Mouse (Mus musculus) hindbrain, embryonic 12.5 days (tissue): ENCODE data around the gene Agrp. TPM values are rescaled to one million over a fixed set of nuclear protein-coding genes. Genes with fewer than 3 reads are reported as not detected.
A peak's percentile ranks its signal among the peaks of the same experiment; 100 is the strongest.

ENCODE experiments used
- ATAC-seq: fragments of 200-750 bp; cut with Nextera tagmentation; 2 replicates; pipeline ENCODE4 v1.8.0; 2017; ENCODE audit warnings: moderate TSS enrichment; ENCODE audit not compliant: low FRiP score
- H3K27ac ChIP-seq: fragments of 300-500 bp; sonication (generic); 2 replicates; pipeline ENCODE4 v1.5.1; 2016; ENCODE audit warnings: mild to moderate bottlenecking
- H3K27me3 ChIP-seq: fragments of 300-500 bp; sonication (generic); 2 replicates; pipeline ENCODE4 v1.6.1; 2016; ENCODE audit warnings: mild to moderate bottlenecking
- H3K36me3 ChIP-seq: fragments of 300-500 bp; sonication (generic); 2 replicates; pipeline ENCODE4 v1.6.1; 2016; ENCODE audit warnings: mild to moderate bottlenecking
- H3K4me1 ChIP-seq: fragments of 300-500 bp; sonication (generic); 2 replicates; pipeline ENCODE4 v1.6.1; 2016
- H3K4me2 ChIP-seq: fragments of 300-500 bp; sonication (generic); replicated peaks from 2 replicates; pipeline ENCODE4 v1.6.1; 2016; ENCODE audit warnings: mild to moderate bottlenecking
- H3K4me3 ChIP-seq: fragments of 300-500 bp; sonication (generic); 2 replicates; pipeline ENCODE4 v1.5.1; 2016; ENCODE audit warnings: mild to moderate bottlenecking
- H3K9ac ChIP-seq: fragments of 300-500 bp; sonication (generic); 2 replicates; pipeline ENCODE4 v1.6.1; 2016; ENCODE audit warnings: mild to moderate bottlenecking, moderate library complexity
- H3K9me3 ChIP-seq: fragments of 300-500 bp; sonication (generic); replicated peaks from 2 replicates; pipeline ENCODE4 v1.6.1; 2016; ENCODE audit warnings: mild to moderate bottlenecking
- WGBS: fragments of 180-500 bp; shearing (Covaris S2); methylation state at CpG from one replicate; pipeline ENCODE4 v1.1.7; 2016; 5-methylcytosine and 5-hydroxymethylcytosine counted together
- polyA plus RNA-seq: library from polyadenylated mRNA; unstranded; fragments of >200 nt; fragmentation: Nextera tagmentation; extraction: Ambion mirVana; gene quantifications from 2 replicates; pipeline ENCODE4 v1.2.1, GENCODE M21; 2016

Agrp gene
- polyA plus RNA-seq, 1 experiment from 2014 or later, result 1.3 TPM

DNA sequence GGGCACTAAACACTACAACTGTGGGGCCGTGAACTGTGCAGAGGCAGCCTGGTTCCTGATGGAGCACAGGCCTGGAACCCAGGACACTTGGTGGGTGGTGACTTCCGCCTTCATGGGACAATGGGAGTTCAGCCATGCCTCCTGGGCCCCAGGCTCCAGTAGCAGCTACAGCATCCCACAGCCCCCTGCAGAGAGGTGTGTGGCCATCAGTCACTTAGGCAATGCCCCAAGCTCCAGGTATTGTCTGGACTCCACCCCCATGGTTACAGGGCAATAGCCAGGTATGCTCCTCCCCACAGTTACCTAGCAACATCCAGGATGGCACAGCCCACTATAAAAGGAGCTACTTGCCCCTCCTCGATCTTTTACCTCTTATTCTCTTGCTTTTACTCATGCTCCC is 82.0 kb downstream of the Agrp start:
- no peak overlapping the region for H3K27ac ChIP-seq

GRCm38 (mm10) chr8:105554087-105554486 is 83.1 kb downstream of the Agrp start:
- peaks cover 5% of the 10 kb centered on the region; the same call in 1 of the 2 replicates for H3K36me3 ChIP-seq
- H3K4me1 ChIP-seq, result no peaks in the 10 kb centered on the region
- no peak overlapping the region for H3K9ac ChIP-seq
- 0 out of 2 replicates have a peak, but pooled peaks have one; percentile 48 for ATAC-seq
- no peak overlapping the region for H3K27ac ChIP-seq
- no peak overlapping the region for H3K4me3 ChIP-seq
- no peaks in the 10 kb centered on the region for H3K27me3 ChIP-seq
- no peaks in the 10 kb centered on the region for H3K9me3 ChIP-seq
- no peak overlapping the region for H3K4me2 ChIP-seq

More for the DNA sequence above, 82.0 kb downstream of the Agrp start:
- Histone ChIP-seq H3K4me1 (no peaks in the 10 kb centered on the region), H3K36me3 (peaks cover 9% of the 10 kb centered on the region; the same call in 1 of the 2 replicates), H3K4me3 (no peak overlapping the region), H3K27me3 (no peaks in the 10 kb centered on the region), H3K4me2 (no peak overlapping the region), H3K9me3 (no peaks in the 10 kb centered on the region), H3K9ac (no peak overlapping the region)
- WGBS, result 62% methylated on average over 3 of the region's 3 CpGs
- ATAC-seq, result no peak

GRCm38 (mm10) chr8:105552824-105553223 is 84.4 kb downstream of the Agrp start:
- no peak overlapping the region for H3K27ac ChIP-seq
- H3K9me3 ChIP-seq, result no peaks in the 10 kb centered on the region
- WGBS, result 81% methylated on average over 1 of the region's 1 CpGs
- no peak overlapping the region for H3K4me2 ChIP-seq
- no peaks in the 10 kb centered on the region for H3K36me3 ChIP-seq
- no peak overlapping the region for H3K9ac ChIP-seq
- H3K4me3 ChIP-seq, result no peak overlapping the region
- no peak for ATAC-seq
- no peaks in the 10 kb centered on the region for H3K4me1 ChIP-seq
- H3K27me3 ChIP-seq, result no peaks in the 10 kb centered on the region

DNA sequence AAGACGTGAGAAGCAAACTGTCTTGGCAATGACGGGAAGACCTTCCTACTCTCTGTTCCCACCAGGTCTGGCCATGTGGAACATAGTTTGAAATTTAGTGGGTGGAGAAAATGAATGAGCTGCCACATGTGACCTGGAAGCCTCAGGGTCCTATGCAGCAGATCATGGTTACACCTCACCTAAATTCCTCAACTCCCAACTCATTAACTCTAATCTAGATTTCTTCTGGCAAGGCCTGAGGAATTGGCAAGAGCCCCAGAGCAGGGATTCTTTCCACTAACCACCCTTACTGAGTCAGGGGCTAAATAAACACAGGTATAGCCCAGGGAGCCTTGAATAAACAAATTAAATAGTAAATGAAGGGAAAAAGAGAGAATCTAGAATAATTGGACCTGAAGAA is 85.2 kb downstream of the Agrp start:
- H3K4me2 ChIP-seq, result no peak overlapping the region
- ATAC-seq, result no peak
- no peaks in the 10 kb centered on the region for H3K9me3 ChIP-seq
- no peak overlapping the region for H3K27ac ChIP-seq
- H3K27me3 ChIP-seq, result no peaks in the 10 kb centered on the region
- H3K4me3 ChIP-seq, result no peak overlapping the region
- no peaks in the 10 kb centered on the region for H3K36me3 ChIP-seq
- H3K4me1 ChIP-seq, result no peaks in the 10 kb centered on the region
- no peak overlapping the region for H3K9ac ChIP-seq
- 91% methylated on average over 2 of the region's 2 CpGs for WGBS

- H3K9me3 ChIP-seq, result no peaks in the 10 kb centered on the region
- peaks cover 3% of the 10 kb centered on the region; the same call in 1 of the 2 replicates for H3K4me1 ChIP-seq
- ATAC-seq, result no peak
- H3K36me3 ChIP-seq, result no peaks in the 10 kb centered on the region
- no peak overlapping the region for H3K4me2 ChIP-seq
- 77% methylated on average over 2 of the region's 2 CpGs for WGBS
- no peak overlapping the region for H3K27ac ChIP-seq
- H3K4me3 ChIP-seq, result no peak overlapping the region
- no peak overlapping the region for H3K9ac ChIP-seq
- H3K27me3 ChIP-seq, result no peaks in the 10 kb centered on the region
Measured at GRCm38 (mm10) chr8:105550083-105550482, 87.1 kb downstream of the Agrp start.

GRCm38 (mm10) chr8:105549506-105549905 is 87.7 kb downstream of the Agrp start:
- H3K4me2 ChIP-seq, result no peak overlapping the region
- H3K4me1 ChIP-seq, result peaks cover 6% of the 10 kb centered on the region; the same call in 1 of the 2 replicates
- H3K27ac ChIP-seq, result no peak overlapping the region
- no peaks in the 10 kb centered on the region for H3K9me3 ChIP-seq
- no peak overlapping the region for H3K9ac ChIP-seq
- 91% methylated on average over 1 of the region's 1 CpGs for WGBS
- H3K36me3 ChIP-seq, result no peaks in the 10 kb centered on the region
- H3K4me3 ChIP-seq, result no peak overlapping the region
- no peak for ATAC-seq
- H3K27me3 ChIP-seq, result no peaks in the 10 kb centered on the region

DNA sequence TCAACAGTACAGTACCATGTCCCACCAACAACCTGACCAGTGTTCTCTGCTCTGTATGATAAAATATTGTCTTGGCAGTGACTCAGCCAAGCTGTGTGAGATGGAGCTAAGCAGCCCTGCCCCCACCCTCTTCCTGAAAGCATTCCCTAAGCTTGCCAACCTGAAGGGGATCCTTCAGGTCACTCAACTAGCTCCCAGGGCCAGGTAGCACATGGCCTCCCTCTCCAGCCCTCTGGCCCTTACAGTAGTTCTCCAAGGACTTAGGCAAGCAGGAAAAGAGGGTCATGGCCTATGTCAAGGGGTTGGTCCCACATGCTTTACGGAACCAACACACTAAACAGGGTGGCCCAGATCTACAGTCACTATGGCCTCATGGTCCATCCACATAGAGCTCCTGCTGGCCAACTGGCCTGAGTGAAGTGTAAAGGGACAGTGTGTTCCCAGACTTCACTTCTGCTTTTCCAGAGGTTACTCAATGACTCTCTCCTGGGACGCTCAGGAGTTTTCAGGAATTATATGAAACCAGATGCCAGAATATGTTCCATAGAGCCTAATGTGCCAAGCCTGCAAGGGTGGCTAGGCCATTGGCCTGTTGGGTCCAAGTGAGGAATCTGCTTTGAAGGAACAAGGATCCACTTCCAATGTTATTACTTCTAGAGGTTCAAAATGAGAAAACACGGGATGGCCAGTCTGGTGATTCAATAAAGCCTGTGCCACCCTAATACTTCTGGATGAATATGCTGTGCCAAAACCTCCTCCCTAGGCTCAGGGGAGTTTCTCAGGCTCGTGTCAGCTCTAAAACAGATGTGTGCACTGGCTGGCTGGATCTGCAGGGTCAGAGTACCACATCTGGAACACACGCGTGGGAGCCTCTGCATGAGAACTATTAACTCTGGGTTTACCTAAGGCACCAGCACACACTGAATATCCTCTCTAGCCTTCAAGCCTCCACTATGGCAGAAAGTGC is 90.5 kb downstream of the Agrp start:
- Histone ChIP-seq H3K27me3 (no peaks in the 10 kb centered on the region), H3K9me3 (no peaks in the 10 kb centered on the region), H3K4me2 (no peak overlapping the region), H3K4me1 (peaks cover 6% of the 10 kb centered on the region; the same call in 1 of the 2 replicates), H3K9ac (no peak overlapping the region), H3K36me3 (0 out of 2 replicates have a peak, but pooled peaks cover 5% of the 10 kb centered on the region), H3K27ac (no peak overlapping the region), H3K4me3 (no peak overlapping the region)
- WGBS, result 76% methylated on average over 6 of the region's 6 CpGs
- ATAC-seq, result no peak

DNA sequence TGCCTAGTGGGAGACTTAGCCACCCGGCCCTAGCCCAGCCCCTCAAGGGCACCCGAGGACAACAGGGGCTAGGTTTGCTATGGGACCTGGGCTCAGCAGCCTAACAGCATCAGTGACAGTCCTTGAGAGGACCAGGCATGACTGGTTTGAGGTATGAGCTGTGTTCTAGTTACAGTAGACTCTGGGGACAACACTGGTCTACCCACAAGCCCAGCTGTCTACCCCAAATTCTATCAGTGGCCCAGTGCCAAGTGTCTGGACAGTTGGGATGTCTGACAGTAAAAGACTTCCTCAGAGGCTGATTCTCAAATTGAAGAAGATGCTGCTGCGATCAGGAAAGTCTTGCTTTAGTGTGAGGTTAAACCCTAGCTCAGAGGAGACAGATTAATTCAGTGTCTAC is 91.9 kb downstream of the Agrp start:
- H3K4me3 ChIP-seq, result no peak overlapping the region
- 0 out of 2 replicates have a peak, but pooled peaks cover 5% of the 10 kb centered on the region for H3K36me3 ChIP-seq
- no peak overlapping the region for H3K4me2 ChIP-seq
- H3K9ac ChIP-seq, result no peak overlapping the region
- no peaks in the 10 kb centered on the region for H3K27me3 ChIP-seq
- ATAC-seq, result no peak
- 86% methylated on average over 3 of the region's 3 CpGs for WGBS
- H3K9me3 ChIP-seq, result no peaks in the 10 kb centered on the region
- H3K4me1 ChIP-seq, result peaks cover 6% of the 10 kb centered on the region; the same call in 1 of the 2 replicates
- H3K27ac ChIP-seq, result no peak overlapping the region

DNA sequence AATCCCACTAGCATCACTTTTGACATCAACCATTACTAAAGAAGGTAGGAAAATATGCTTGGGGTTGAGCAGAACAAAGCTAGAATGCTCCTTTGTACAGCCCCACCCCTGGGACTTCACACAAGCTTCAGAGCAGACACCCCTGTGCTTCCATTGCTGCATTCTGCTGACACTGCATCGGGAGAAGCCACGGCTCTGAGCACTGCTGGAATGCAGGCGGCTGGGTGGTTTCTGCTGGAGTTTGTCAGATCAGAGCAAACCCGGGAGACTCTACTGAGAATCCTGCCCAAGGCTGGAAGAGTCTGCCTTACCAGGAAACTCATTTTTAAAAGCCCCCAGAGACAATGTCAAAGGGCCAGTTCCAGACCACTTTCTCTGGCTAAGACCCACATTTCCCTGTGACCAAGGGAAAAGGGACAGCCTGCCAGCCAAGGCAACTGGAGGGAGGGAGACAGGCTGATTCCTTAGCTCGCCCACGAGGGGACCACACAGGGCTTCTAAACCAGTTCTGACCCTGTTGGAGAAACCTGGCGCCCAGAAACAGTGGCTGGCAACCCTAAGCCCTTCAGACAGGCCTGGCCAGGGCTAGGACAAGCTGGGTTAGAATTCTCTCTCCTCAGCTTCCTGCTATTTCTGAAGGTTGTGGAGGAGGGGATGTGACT is 92.5 kb downstream of the Agrp start:
- no peak overlapping the region for H3K4me2 ChIP-seq
- peaks cover 6% of the 10 kb centered on the region; the same call in 1 of the 2 replicates for H3K4me1 ChIP-seq
- H3K9ac ChIP-seq, result no peak overlapping the region
- no peak overlapping the region for H3K4me3 ChIP-seq
- no peaks in the 10 kb centered on the region for H3K9me3 ChIP-seq
- 0 out of 2 replicates have a peak, but pooled peaks cover 5% of the 10 kb centered on the region for H3K36me3 ChIP-seq
- no peaks in the 10 kb centered on the region for H3K27me3 ChIP-seq
- WGBS, result 60% methylated on average over 7 of the region's 7 CpGs
- ATAC-seq, result no peak
- H3K27ac ChIP-seq, result no peak overlapping the region

DNA sequence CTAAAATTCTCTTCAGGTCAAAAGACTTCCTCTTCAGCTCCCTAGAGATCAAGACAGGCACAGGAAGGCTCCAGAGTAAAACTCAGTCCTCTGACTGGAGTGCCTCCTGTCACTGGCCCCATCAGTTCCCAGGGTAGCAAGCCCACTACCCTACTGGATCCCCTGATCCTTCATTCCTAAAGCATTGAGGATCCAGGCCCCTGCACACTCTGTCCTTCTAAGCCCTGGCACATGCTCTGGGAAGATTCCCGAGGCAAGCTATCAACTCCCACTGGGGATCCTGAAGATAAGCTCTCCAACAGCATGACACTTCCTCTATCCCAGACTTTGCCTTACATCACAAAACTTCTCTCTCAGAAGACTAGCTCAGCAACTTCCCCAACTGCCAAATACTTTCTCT is 93.5 kb downstream of the Agrp start:
- no peak for ATAC-seq
- WGBS, result 56% methylated on average over 1 of the region's 1 CpGs
- Histone ChIP-seq H3K4me2 (no peak overlapping the region), H3K27me3 (no peaks in the 10 kb centered on the region), H3K9ac (no peak overlapping the region), H3K36me3 (peaks cover 11% of the 10 kb centered on the region), H3K4me3 (no peak overlapping the region), H3K4me1 (peaks cover 6% of the 10 kb centered on the region; the same call in 1 of the 2 replicates), H3K9me3 (no peaks in the 10 kb centered on the region), H3K27ac (no peak overlapping the region)

GRCm38 (mm10) chr8:105542808-105543207 is 94.4 kb downstream of the Agrp start:
- Histone ChIP-seq H3K4me3 (no peak overlapping the region), H3K4me2 (no peak overlapping the region), H3K36me3 (peaks cover 19% of the 10 kb centered on the region), H3K27ac (no peak overlapping the region), H3K9ac (no peak overlapping the region), H3K27me3 (no peaks in the 10 kb centered on the region), H3K4me1 (peaks cover 6% of the 10 kb centered on the region; the same call in 1 of the 2 replicates), H3K9me3 (no peaks in the 10 kb centered on the region)
- ATAC-seq, result no peak
- WGBS, result 92% methylated on average over 2 of the region's 2 CpGs

GRCm38 (mm10) chr8:105542032-105542656 is 95.0 kb downstream of the Agrp start:
- H3K9me3 ChIP-seq, result no peaks in the 10 kb centered on the region
- no peak overlapping the region for H3K4me3 ChIP-seq
- H3K36me3 ChIP-seq, result peaks cover 26% of the 10 kb centered on the region
- no peak overlapping the region for H3K27ac ChIP-seq
- H3K4me1 ChIP-seq, result peaks cover 6% of the 10 kb centered on the region; the same call in 1 of the 2 replicates
- 82% methylated on average over 3 of the region's 3 CpGs for WGBS
- no peak overlapping the region for H3K9ac ChIP-seq
- no peak for ATAC-seq
- no peaks in the 10 kb centered on the region for H3K27me3 ChIP-seq
- H3K4me2 ChIP-seq, result no peak overlapping the region
